Mouse (Mus musculus): ENCODE data around the gene B3galt4. TPM values are rescaled to one million over a fixed set of nuclear protein-coding genes. Genes with fewer than 3 reads are reported as not detected.
A peak's percentile ranks its signal among the peaks of the same experiment; 100 is the strongest.
"Not testable (repeated sequence)": the region's sequence is repeated elsewhere in the genome, so short reads cannot be mapped to it uniquely, and the experiment has no call there.

The B3galt4 gene
- 7.7 TPM in 2 replicates for polyA plus RNA-seq (2012; rRNA removed)

GRCm38 (mm10) chr17:33951021-33951946, at the start of gene B3galt4:
TSS of gene B3galt4 (minus strand) at chr17:33951488.
- peak; percentile 45 for DNase-seq (ENCODE audit: low spot score)

DNA sequence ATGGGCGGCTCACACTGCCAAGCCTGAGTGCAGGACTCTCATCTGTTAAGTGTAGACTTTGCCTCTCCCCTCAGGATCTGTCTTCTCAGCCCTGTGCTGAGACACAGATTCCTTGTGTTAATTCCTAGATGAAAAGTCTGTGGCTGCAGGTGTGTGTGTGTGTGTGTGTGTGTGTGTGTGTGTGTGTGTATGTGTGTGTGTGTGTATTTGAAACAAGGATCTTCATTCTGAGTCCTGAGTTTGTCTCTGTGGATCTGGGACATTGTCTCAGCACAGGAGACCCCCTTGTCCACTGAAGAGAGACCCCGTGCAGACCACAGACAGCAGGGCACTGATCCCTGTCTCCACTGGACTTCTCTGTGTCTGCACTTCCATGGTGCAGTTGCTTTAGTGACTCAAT, 49.5 kb upstream of the B3galt4 start:
- not testable (repeated sequence) for DNase-seq (ENCODE audit: low spot score)

GRCm38 (mm10) chr17:34000150-34000537, 48.9 kb upstream of the B3galt4 start, which contains the start of gene H2-K1:
TSS of gene H2-K1 (minus strand) at chr17:34000347.
- DNase-seq (ENCODE audit: low spot score): peak; percentile 83

- DNase-seq (ENCODE audit: low spot score): no peak
These were observed 48.3 kb upstream of the B3galt4 start for GRCm38 (mm10) chr17:33999341-34000149.

GRCm38 (mm10) chr17:33998697-33999096, 47.4 kb upstream of the B3galt4 start:
- DNase-seq (ENCODE audit: low spot score): not testable (repeated sequence)

- not testable (repeated sequence) for DNase-seq (ENCODE audit: low spot score)
These were observed 45.7 kb upstream of the B3galt4 start for GRCm38 (mm10) chr17:33997025-33997424.

GRCm38 (mm10) chr17:33995651-33996050, 44.4 kb upstream of the B3galt4 start:
- DNase-seq (ENCODE audit: low spot score): no peak

- no peak for DNase-seq (ENCODE audit: low spot score)
These were observed 43.7 kb upstream of the B3galt4 start for GRCm38 (mm10) chr17:33994959-33995358.

- no peak for DNase-seq (ENCODE audit: low spot score)
These were observed 40.7 kb upstream of the B3galt4 start for GRCm38 (mm10) chr17:33991788-33992664.

DNA sequence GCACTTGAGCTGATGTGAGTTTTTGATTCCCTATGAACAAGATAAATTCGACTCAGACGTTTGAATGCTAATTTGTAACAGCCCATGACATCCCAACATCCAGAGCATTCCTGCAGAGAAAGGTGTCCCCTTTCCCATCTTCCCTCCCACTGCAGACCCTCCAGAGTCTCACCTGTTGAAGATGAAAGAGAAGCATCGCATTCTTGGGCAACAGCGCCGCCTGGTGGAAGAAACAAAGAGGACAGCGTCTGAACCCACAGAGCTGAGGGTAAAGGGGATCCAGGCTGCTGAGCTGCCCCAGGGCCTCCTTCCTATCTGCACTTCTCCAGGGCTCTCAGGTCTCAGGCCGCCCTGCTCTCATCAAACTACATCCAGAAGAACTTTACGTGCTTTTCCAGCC, 30.8 kb upstream of the B3galt4 start:
- DNase-seq (ENCODE audit: low spot score): not testable (repeated sequence)

DNA sequence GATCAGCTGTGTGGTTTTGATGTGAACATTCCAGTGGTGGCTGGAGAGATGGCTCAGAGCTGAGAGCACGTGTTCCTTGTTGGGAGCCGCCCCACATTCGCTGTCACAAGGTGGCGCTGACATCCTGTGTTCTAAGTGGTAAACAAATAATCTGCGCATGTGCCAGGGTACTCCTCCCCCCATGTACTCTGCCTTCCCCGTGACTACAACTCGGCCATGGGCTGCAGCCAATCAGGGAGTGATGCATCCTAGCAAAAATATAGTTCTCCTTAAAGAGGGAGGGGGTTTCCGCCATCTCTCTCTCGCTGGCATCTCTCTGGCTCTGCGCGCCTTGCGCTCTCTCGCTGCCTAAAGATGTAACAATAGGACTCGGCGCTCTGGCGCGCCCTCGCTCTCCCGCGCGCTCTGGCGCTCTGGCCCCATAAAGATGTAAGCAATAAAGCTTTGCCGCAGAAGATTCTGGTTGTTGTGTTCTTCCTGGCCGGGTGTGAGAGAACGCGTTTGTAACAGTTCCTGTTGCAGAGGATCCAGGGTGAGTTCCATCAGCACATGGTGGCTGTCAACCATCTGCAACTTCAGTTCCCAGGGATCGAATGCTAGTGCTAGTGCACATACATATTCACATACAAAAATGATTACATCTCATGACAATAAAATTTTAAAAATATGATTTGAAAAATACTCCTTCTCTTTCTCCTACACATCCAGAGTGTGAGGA, 30.1 kb upstream of the B3galt4 start:
- DNase-seq (ENCODE audit: low spot score): not testable (repeated sequence)

GRCm38 (mm10) chr17:33980181-33981035, 29.1 kb upstream of the B3galt4 start:
- no peak for DNase-seq (ENCODE audit: low spot score)

- DNase-seq (ENCODE audit: low spot score): no peak
These were observed 28.3 kb upstream of the B3galt4 start for GRCm38 (mm10) chr17:33979512-33980050.

DNA sequence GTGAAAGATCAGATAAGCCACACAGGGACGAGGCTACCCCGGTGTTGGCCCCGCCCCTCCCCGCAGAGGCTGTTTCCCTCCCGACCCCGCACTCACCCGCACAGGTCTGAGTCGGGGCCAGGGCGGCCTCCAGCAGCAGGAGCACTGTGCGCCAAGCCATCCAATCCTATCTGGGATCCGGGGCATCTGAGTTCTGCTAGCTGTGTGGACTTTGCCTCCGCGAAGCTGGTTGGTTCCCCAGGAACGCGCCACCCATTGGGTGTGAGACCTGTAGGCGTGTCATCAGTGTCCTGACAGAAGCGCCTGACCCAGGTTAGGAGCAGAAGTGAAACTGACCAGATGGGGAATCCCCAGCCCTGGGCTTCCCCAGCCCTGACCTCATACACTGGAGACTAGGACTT, 27.3 kb upstream of the B3galt4 start:
- no peak for DNase-seq (ENCODE audit: low spot score)

DNA sequence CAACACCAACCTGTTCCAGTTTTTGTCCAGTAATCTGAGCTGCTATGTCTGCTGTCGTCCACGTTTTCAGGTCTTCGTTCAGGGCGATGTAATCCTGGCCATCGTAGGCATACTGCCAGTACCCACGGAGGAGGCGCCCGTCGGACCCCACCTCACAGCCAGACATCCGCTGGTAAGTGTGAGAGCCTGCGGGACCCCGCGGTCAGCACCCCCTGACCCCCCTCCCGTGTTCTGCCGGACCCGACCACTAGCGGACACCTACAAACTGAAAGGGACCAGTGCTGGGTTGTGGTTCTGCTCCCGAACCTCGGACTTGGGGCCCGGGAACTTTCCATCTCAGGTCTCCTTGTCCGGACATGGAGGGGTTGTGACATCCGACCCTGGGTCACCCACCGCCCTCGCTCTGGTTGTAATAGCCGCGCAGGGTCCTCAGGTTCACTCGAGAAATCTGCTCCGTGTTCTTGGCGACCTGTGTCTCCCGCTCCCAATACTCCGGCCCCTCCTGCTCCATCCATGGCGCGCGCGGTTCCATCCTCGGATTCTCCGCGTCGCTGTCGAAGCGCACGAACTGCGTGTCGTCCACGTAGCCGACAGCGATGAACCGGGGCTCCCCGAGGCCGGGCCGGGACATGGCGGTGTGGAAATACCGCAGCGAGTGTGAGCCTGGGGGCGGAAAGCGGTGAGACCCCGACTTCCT, 26.7 kb upstream of the B3galt4 start:
- no peak for DNase-seq (ENCODE audit: low spot score)

DNA sequence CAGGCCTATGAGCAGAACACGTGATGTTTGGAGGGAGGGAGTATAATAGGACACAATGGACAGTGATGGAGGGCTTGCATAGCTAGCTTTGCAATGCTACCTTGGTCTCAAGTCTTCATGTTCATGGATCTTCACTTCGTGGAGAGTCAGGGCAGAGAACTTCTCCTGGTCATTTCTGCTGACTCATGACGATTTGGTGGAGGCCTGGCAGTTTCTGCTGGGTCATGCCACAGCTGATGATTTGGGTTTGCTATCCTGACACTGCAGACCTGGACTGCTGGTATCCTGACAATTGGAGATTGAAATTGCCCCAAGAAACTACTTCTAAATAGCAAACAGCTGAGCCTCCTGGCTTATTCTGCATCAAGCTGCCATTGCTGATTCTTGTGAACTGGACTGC, 22.3 kb upstream of the B3galt4 start:
- no peak for DNase-seq (ENCODE audit: low spot score)

DNA sequence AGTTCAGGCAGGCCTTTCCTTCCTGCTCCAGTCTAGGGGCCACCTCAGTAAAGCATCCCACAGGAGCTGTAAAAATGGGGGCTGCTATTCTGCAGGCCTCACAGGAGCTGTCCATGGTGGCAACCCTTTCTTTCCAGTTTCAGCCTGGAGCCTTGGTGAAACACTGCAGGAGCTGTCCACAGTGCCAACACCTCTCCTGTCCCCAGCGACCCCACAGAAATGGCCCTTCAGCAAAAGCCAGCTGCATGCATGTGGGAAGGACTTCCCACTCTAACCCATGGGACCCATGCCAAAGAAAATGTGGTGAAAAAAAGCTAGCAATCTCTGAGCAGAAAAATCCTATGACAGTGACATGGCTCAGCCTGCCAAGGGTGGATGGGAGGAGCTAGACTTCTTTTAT, 21.4 kb upstream of the B3galt4 start:
- no peak for DNase-seq (ENCODE audit: low spot score)

DNA sequence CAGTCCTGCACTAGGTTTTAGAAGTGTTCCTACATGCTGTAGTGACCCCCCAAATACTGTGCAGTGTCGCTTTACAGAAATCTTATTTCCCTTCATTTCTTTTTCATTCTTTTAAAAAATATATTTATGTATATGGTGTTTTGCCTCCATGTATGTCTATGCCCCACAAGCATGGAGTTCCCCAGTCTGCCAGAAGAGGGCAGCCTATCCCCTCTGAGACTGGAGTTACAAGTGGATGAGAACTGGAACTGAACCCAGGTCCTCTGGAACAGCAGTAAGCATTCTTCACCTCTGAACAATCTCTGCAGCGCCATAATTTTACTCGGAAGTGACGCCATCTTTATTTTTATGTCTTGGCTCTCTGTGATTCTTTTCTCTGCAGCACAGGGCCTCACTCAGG, 18.1 kb upstream of the B3galt4 start:
- no peak for DNase-seq (ENCODE audit: low spot score)

DNA sequence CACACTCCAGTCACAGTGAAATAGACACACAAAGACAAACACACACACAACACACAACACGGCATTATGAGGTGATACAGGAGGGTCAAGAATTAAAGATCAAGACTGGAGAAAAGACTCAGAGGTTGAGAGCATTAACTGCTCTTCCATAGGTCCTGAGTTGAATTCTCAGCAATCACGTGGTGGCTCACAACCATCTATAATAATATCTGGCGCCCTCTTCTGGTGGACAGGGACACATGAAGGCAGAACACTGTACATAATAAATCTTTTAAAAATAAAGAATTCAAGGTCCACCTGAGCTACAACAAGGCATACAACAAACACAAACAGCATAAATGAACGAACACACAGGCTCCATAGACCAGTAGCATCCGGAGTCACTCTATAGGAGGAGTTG, 17.6 kb upstream of the B3galt4 start:
- no peak for DNase-seq (ENCODE audit: low spot score)

Measured in urinary bladder, adult 2 months (tissue).